Mouse (Mus musculus) embryo, embryonic 11 days (tissue): Measurements from ENCODE around the gene Fam222b.
A peak's percentile ranks its signal among the peaks of the same experiment; 100 is the strongest.

Experiments used
- DNase-seq: peaks from one replicate; pipeline ENCODE4 v3.0.0-alpha.2; 2015

The Fam222b gene

GRCm38 (mm10) chr11:78166161-78166560, 71.7 kb downstream of the Fam222b start:
- DNase-seq, result no peak

- no peak for DNase-seq
These were observed 72.2 kb downstream of the Fam222b start for GRCm38 (mm10) chr11:78166640-78167039.

- no peak for DNase-seq
These were observed 72.9 kb downstream of the Fam222b start for GRCm38 (mm10) chr11:78167257-78167959.

- DNase-seq, result no peak
These were observed 74.3 kb downstream of the Fam222b start for GRCm38 (mm10) chr11:78168541-78169468.

GRCm38 (mm10) chr11:78170306-78170705, 75.8 kb downstream of the Fam222b start:
- no peak for DNase-seq

- no peak for DNase-seq
These were observed 76.9 kb downstream of the Fam222b start for GRCm38 (mm10) chr11:78171328-78171727.

- no peak for DNase-seq
These were observed 77.7 kb downstream of the Fam222b start for GRCm38 (mm10) chr11:78172034-78172747.

- no peak for DNase-seq
These were observed 78.4 kb downstream of the Fam222b start for GRCm38 (mm10) chr11:78172748-78173383.

- DNase-seq, result no peak
These were observed 80.0 kb downstream of the Fam222b start for GRCm38 (mm10) chr11:78174506-78174905.

GRCm38 (mm10) chr11:78175771-78176401, 81.4 kb downstream of the Fam222b start:
- no peak for DNase-seq

- peak; percentile 97 for DNase-seq
These were observed 82.0 kb downstream of the Fam222b start, which contains the start of the genes Nek8 and Tlcd1 for GRCm38 (mm10) chr11:78176402-78176862. TSS of gene Nek8 (minus strand) at chr11:78176675. TSS of gene Tlcd1 (plus strand) at chr11:78176711.

GRCm38 (mm10) chr11:78176905-78177331, 82.5 kb downstream of the Fam222b start:
- peak; percentile 29 for DNase-seq

- peak; percentile 54 for DNase-seq
These were observed 83.0 kb downstream of the Fam222b start for GRCm38 (mm10) chr11:78177437-78177836.

GRCm38 (mm10) chr11:78177903-78178858, 83.7 kb downstream of the Fam222b start:
- DNase-seq, result peak; percentile 96

GRCm38 (mm10) chr11:78178859-78179437, 84.5 kb downstream of the Fam222b start:
- peak; percentile 68 for DNase-seq

- no peak for DNase-seq
These were observed 85.1 kb downstream of the Fam222b start for GRCm38 (mm10) chr11:78179438-78179999.

GRCm38 (mm10) chr11:78180081-78180761, 85.8 kb downstream of the Fam222b start:
- no peak for DNase-seq

- no peak for DNase-seq
These were observed 87.4 kb downstream of the Fam222b start for GRCm38 (mm10) chr11:78181830-78182357.

GRCm38 (mm10) chr11:78182450-78182849, 88.0 kb downstream of the Fam222b start:
- no peak for DNase-seq
